Mouse (Mus musculus) 3T3-L1 (cell line): ENCODE results near the gene Igsf3.

ENCODE experiments used
- DNase-seq: peaks from one replicate; pipeline ENCODE4 v3.0.0-alpha.2; 2015; ENCODE audit warnings: low read depth, low spot score

Igsf3 gene

GRCm38 (mm10) chr3:101500393-101501051, 123.6 kb downstream of the Igsf3 start:
- peak; percentile 24 for DNase-seq

GRCm38 (mm10) chr3:101501611-101502010, 124.7 kb downstream of the Igsf3 start:
- no peak for DNase-seq

- DNase-seq: no peak
Observed at GRCm38 (mm10) chr3:101502086-101502760, 125.3 kb downstream of the Igsf3 start.

- DNase-seq: peak; percentile 70
Observed at GRCm38 (mm10) chr3:101506179-101506578, 129.3 kb downstream of the Igsf3 start.

GRCm38 (mm10) chr3:101506970-101507702, 130.3 kb downstream of the Igsf3 start:
- DNase-seq: no peak

- DNase-seq: no peak
Observed at GRCm38 (mm10) chr3:101507766-101508165, 130.9 kb downstream of the Igsf3 start.

- no peak for DNase-seq
Observed at GRCm38 (mm10) chr3:101509707-101510544, 133.0 kb downstream of the Igsf3 start.

GRCm38 (mm10) chr3:101510632-101511031, 133.7 kb downstream of the Igsf3 start:
- no peak for DNase-seq
